Mouse (Mus musculus): ENCODE data around the gene Nqo1. TPM values are rescaled to one million over a fixed set of nuclear protein-coding genes. Genes with fewer than 3 reads are reported as not detected.
A peak's percentile ranks its signal among the peaks of the same experiment; 100 is the strongest.

Nqo1 gene
- polyA plus RNA-seq, 1 experiment from 2014 or later: 3.9 TPM

DNA sequence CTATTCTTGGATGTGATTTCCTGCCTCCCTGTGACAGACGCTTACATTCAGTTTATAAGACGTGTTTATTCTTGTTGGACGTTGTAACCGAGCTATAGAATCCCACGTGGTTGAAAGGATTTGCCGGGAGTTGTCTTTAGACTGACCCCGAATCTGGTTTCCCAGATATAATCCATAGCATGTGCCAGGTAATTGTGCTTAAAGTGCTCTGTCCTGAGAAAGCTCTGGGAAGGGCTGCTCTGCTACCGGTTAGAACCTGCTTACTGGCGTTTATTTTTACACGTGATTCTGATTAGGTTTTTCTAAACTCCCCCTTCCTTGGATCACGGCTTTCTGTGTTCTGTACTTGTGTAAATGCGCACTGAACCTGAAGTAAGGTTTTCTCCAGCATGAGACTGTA lies 5.3 kb downstream of the Nqo1 start:
- H3K9me3 ChIP-seq: no peaks in the 10 kb centered on the region
- H3K27ac ChIP-seq (replicated peaks): no peak overlapping the region
- H3K4me2 ChIP-seq: no peak overlapping the region
- H3K36me3 ChIP-seq: no peaks in the 10 kb centered on the region
- ATAC-seq (ENCODE audit: low read depth): no peak
- no peak overlapping the region for H3K9ac ChIP-seq
- peaks cover 4% of the 10 kb centered on the region; the same call in 1 of the 2 replicates for H3K4me1 ChIP-seq (replicated peaks)
- WGBS: 68% methylated on average over 12 of the region's 12 CpGs
- H3K27me3 ChIP-seq: no peaks in the 10 kb centered on the region
- H3K4me3 ChIP-seq: no peak overlapping the region

DNA sequence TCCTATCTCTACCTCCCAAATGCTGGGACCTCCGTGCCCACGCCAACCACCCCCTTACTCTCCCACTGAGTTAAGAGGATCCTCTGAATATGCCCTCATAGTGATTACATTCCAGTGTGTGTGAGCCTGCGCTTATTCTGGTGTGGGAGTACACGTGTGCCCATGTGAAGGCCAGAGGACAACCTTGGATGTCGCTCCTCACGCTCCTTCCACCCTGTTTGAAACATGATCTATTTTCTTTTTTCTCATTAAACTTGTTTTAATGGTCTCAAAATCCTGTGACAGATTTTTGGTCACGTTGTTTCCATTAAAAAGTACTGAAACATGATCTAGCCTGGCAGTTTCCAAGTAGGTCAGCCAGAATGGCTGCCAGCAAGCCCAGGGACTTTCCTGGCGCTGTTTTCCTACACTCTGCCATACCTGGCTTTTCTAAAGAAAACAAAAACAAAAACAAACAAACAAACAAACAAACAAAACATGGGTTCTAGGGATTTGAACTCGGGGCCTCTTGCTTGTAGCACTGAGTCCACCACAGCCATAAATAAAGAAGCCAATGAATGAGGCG lies 6.8 kb downstream of the Nqo1 start:
- Histone ChIP-seq H3K4me1 (replicated peaks) (no peaks in the 10 kb centered on the region), H3K27me3 (no peaks in the 10 kb centered on the region), H3K9me3 (no peaks in the 10 kb centered on the region), H3K4me3 (no peak overlapping the region), H3K27ac (replicated peaks) (no peak overlapping the region), H3K4me2 (no peak overlapping the region), H3K9ac (no peak overlapping the region), H3K36me3 (no peaks in the 10 kb centered on the region)
- WGBS: 92% methylated on average over 10 of the region's 10 CpGs
- no peak for ATAC-seq (ENCODE audit: low read depth)

DNA sequence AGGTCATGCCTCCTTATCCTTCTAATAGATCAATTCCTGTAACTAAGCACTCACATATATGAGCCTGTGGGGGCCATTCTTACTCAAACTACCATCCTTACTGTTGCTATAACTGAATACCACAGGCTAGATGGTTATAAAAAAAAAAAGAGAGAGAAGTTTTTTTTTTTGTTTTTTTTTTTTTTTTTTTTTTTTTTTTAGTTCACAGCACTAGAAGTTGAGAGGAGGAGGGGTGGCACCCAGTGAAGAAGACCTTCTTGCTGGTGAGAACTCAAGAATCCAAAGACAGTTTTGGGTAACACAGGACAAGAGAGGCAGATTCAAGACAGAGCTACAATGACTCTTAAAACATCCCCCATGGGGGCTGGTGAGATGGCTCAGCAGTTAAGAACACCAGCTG lies 7.6 kb downstream of the Nqo1 start:
- no peaks in the 10 kb centered on the region for H3K27me3 ChIP-seq
- no peak overlapping the region for H3K9ac ChIP-seq
- no peak overlapping the region for H3K4me3 ChIP-seq
- ATAC-seq (ENCODE audit: low read depth): no peak
- no peaks in the 10 kb centered on the region for H3K9me3 ChIP-seq
- no peaks in the 10 kb centered on the region for H3K36me3 ChIP-seq
- H3K4me2 ChIP-seq: no peak overlapping the region
- H3K27ac ChIP-seq (replicated peaks): no peak overlapping the region
- H3K4me1 ChIP-seq (replicated peaks): no peaks in the 10 kb centered on the region

DNA sequence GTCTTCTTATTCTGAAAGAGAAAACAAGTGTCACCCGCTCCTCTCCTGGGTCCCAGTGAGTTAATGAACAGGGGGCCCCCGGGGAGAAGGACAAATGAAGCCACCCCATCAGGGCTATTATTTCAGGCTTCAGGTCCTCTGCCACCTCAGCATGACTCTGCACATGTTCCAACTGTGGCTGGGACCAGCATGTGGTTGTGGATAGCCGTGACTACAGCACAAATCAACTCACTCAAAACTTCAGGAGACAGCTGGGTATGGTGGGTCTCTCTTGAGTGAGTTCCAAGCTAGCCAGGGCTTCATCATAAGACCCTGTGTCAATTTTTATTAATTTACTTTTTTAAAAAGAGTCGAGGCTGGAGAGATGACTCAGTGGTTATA lies 11.9 kb downstream of the Nqo1 start:
- Histone ChIP-seq H3K4me2 (no peak overlapping the region), H3K4me3 (no peak overlapping the region), H3K9me3 (no peaks in the 10 kb centered on the region), H3K27me3 (no peaks in the 10 kb centered on the region), H3K27ac (replicated peaks) (no peak overlapping the region), H3K4me1 (replicated peaks) (0 out of 2 replicates have a peak, but pooled peaks cover 14% of the 10 kb centered on the region), H3K9ac (no peak overlapping the region), H3K36me3 (no peaks in the 10 kb centered on the region)
- no peak for ATAC-seq (ENCODE audit: low read depth)
- WGBS: 60% methylated on average over 4 of the region's 4 CpGs

DNA sequence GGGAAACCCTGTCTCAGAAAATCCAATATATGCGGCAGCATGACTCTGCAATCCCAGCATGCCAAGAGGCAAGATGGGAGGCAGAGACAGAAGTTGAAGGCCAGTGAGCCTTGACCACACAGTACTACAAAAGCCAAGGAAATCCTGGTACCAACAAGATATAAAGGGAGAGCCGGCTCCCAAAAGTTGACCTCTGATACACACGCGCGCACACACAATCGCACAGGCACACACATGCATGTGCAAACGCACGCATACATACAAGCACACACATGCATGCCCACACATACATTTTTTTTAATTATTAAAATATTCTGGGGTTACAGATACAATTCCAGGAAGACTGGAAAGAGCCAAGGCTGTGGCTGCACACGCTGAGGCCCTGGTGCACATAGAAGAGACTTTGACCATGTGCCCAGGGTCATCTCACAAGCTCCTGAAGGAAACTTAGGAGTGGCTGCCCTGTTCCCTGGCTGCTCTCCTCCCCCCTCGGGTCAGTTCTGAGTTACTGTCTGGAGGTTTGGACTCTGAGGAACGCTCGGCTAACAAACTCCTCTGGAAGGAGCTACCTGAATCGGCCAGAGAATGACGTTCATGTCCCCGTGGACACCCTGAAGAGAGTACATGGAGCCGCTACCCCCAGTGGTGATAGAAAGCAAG lies 12.4 kb downstream of the Nqo1 start:
- no peak for ATAC-seq (ENCODE audit: low read depth)
- Histone ChIP-seq H3K4me2 (no peak overlapping the region), H3K4me1 (replicated peaks) (0 out of 2 replicates have a peak, but pooled peaks cover 14% of the 10 kb centered on the region), H3K4me3 (no peak overlapping the region), H3K27ac (replicated peaks) (no peak overlapping the region), H3K9ac (no peak overlapping the region), H3K36me3 (no peaks in the 10 kb centered on the region), H3K9me3 (no peaks in the 10 kb centered on the region), H3K27me3 (no peaks in the 10 kb centered on the region)
- WGBS: 93% methylated on average over 16 of the region's 16 CpGs

DNA sequence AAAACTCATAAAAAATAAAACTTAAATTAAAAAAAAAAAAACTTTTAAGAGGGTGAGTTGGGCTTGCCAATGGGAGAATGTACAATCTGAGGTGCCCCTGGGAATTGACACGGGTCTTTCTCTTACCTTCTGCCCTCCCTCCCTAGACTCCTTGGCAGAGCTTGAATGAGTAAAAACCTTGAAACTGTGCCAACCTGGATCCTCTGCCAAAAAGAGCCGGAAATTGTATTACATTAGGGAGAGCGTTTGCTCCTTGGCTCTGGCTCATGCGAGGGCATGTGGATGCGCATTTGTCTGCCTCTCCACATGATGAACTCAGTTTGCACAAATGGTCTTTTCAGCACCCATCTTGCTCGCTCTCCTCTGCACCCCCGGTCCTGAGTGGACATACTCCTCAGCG lies 13.4 kb downstream of the Nqo1 start:
- no peaks in the 10 kb centered on the region for H3K36me3 ChIP-seq
- H3K4me3 ChIP-seq: no peak overlapping the region
- peak; percentile 40; the same call in 1 of the 2 replicates for ATAC-seq (ENCODE audit: low read depth)
- 0 out of 2 replicates have a peak, but pooled peaks cover 14% of the 10 kb centered on the region for H3K4me1 ChIP-seq (replicated peaks)
- no peaks in the 10 kb centered on the region for H3K27me3 ChIP-seq
- H3K4me2 ChIP-seq: no peak overlapping the region
- H3K9me3 ChIP-seq: no peaks in the 10 kb centered on the region
- no peak overlapping the region for H3K9ac ChIP-seq
- WGBS: 62% methylated on average over 8 of the region's 8 CpGs
- H3K27ac ChIP-seq (replicated peaks): no peak overlapping the region

DNA sequence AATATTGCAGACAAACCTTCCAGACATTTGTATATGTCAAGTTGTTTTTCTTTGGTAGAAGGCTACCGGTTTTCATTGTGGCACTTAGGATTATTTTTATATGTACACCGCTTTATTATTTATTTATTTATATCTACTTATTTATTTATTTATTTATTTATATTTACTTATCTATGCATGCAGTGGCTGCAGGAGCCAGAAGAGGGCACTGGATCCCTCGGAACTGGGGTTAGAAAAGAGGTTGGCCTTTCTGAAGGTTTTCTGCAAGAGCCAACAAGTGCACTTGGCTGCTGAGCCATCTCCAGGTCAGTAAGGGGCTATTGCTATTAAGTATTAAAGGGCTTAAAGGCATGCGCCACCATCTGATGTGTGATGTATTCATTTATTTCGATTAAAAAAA lies 15.1 kb downstream of the Nqo1 start:
- Histone ChIP-seq H3K4me2 (no peak overlapping the region), H3K9me3 (no peaks in the 10 kb centered on the region), H3K4me1 (replicated peaks) (0 out of 2 replicates have a peak, but pooled peaks cover 14% of the 10 kb centered on the region), H3K36me3 (no peaks in the 10 kb centered on the region), H3K27ac (replicated peaks) (no peak overlapping the region), H3K9ac (no peak overlapping the region), H3K4me3 (no peak overlapping the region), H3K27me3 (no peaks in the 10 kb centered on the region)
- 71% methylated on average over 5 of the region's 5 CpGs for WGBS
- no peak for ATAC-seq (ENCODE audit: low read depth)

DNA sequence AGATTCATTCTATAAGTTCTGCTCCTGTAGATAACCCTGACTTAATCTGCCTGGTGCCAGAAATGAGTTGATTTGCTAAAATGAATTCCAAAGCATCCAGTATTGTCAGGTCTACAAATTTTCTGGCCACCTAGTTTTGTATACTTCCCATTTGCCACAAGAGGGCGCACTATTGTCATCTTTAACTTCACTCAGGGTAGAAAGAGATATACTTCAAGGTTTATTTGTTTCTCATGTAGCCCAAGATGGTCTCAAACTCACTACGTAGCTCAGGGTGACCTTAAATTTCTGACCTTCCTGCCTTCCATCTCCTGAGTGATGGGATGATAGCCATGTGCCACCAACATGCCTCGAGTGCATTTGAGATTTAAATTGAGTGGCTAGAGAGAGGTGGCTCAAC lies 16.4 kb downstream of the Nqo1 start:
- H3K4me1 ChIP-seq (replicated peaks): 0 out of 2 replicates have a peak, but pooled peaks cover 14% of the 10 kb centered on the region
- no peaks in the 10 kb centered on the region for H3K27me3 ChIP-seq
- H3K9me3 ChIP-seq: no peaks in the 10 kb centered on the region
- 32% methylated on average over 3 of the region's 3 CpGs for WGBS
- no peak for ATAC-seq (ENCODE audit: low read depth)
- no peak overlapping the region for H3K4me2 ChIP-seq
- no peaks in the 10 kb centered on the region for H3K36me3 ChIP-seq
- no peak overlapping the region for H3K4me3 ChIP-seq
- no peak overlapping the region for H3K9ac ChIP-seq
- H3K27ac ChIP-seq (replicated peaks): no peak overlapping the region

DNA sequence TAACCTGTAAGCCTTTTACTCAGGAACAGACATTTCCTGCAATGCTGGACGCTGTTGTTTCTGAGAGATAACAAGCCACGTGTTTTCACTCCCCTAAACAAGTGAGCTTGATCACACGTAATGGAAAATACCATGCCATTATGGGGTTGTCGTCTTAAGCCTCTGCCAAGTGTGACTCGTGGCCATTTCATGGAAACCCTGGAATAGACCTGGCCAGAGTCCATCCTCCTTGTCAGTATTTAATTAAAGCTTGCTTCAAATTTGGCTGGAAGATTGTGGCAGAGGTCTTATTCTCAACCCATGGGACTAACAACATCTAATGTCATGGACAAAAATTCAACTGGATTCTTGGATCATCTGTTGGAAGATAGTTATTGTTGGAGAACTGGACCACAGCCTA lies 16.8 kb downstream of the Nqo1 start:
- H3K4me2 ChIP-seq: no peak overlapping the region
- no peak overlapping the region for H3K9ac ChIP-seq
- no peaks in the 10 kb centered on the region for H3K27me3 ChIP-seq
- no peak for ATAC-seq (ENCODE audit: low read depth)
- H3K36me3 ChIP-seq: no peaks in the 10 kb centered on the region
- H3K27ac ChIP-seq (replicated peaks): no peak overlapping the region
- H3K4me3 ChIP-seq: no peak overlapping the region
- WGBS: 64% methylated on average over 5 of the region's 5 CpGs
- 0 out of 2 replicates have a peak, but pooled peaks cover 14% of the 10 kb centered on the region for H3K4me1 ChIP-seq (replicated peaks)
- no peaks in the 10 kb centered on the region for H3K9me3 ChIP-seq

DNA sequence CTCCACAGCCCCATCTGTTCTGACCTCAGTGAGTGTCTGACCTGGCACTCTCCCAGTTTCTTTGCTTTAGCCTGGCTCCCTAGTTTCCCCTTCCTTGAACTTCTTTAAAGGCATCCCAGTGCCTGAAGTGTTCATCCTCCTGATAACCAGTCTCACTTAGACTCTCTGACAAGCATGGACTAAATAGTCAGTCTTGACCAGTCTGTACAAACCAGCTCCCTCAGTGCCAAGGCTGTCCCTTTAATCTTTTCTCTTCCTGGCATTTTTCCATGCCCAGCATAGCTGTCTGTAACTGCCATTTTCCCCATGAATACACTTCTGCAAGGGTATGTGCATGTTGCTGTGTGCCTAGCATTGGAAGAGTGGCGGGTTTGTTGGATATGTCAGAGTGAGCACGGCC lies 17.9 kb downstream of the Nqo1 start:
- no peak overlapping the region for H3K4me2 ChIP-seq
- H3K27me3 ChIP-seq: no peaks in the 10 kb centered on the region
- ATAC-seq (ENCODE audit: low read depth): no peak
- no peak overlapping the region for H3K9ac ChIP-seq
- H3K9me3 ChIP-seq: no peaks in the 10 kb centered on the region
- no peak overlapping the region for H3K4me3 ChIP-seq
- H3K36me3 ChIP-seq: peaks cover 10% of the 10 kb centered on the region
- 0 out of 2 replicates have a peak, but pooled peaks cover 12% of the 10 kb centered on the region for H3K4me1 ChIP-seq (replicated peaks)
- H3K27ac ChIP-seq (replicated peaks): no peak overlapping the region
- WGBS: 86% methylated on average over 2 of the region's 2 CpGs

DNA sequence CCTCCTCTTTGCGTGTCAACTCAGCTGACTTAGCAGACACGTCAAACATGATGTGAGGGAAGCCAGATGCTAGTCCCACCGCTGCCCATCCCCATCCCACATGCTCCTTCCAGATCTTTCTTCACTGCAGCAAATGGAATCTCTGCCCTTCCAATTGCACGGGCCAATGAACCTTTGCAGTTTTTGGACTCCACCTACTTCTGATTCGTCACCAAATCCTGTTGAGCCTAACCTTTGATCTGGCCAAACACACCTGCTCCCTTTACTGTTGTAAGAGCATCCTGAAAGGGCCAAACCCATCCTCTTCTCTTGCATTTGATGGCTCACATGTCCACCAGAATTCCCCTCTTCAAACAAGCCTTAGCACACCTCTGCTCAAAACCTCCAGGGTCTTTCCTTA lies 18.4 kb downstream of the Nqo1 start:
- no peak overlapping the region for H3K4me2 ChIP-seq
- 0 out of 2 replicates have a peak, but pooled peaks cover 9% of the 10 kb centered on the region for H3K4me1 ChIP-seq (replicated peaks)
- 72% methylated on average over 5 of the region's 5 CpGs for WGBS
- H3K9ac ChIP-seq: no peak overlapping the region
- peaks cover 13% of the 10 kb centered on the region for H3K36me3 ChIP-seq
- no peak overlapping the region for H3K27ac ChIP-seq (replicated peaks)
- no peak for ATAC-seq (ENCODE audit: low read depth)
- no peaks in the 10 kb centered on the region for H3K9me3 ChIP-seq
- no peaks in the 10 kb centered on the region for H3K27me3 ChIP-seq
- no peak overlapping the region for H3K4me3 ChIP-seq

DNA sequence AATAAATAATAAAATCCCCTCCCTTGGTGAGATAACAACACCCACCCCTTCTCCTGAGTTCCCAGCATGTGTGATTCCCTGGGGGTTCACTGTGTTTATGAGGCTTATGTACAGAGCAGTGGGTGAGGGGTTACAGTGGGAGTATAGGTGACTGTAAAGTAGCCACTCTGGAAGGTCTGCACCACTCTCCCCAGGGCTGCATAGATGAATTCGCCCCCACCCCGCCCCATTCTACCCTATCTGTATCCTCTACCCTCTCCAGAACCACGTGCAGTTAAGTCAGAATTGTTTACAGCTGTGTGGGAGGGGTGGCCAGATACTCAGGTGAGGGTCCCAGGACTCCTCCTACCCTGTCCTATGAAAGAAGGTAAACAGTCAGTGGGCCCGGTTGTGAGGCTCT lies 20.1 kb downstream of the Nqo1 start:
- H3K27me3 ChIP-seq: no peaks in the 10 kb centered on the region
- H3K36me3 ChIP-seq: peaks cover 26% of the 10 kb centered on the region
- no peak overlapping the region for H3K4me3 ChIP-seq
- 67% methylated on average over 4 of the region's 4 CpGs for WGBS
- H3K9ac ChIP-seq: no peak overlapping the region
- no peaks in the 10 kb centered on the region for H3K9me3 ChIP-seq
- H3K4me2 ChIP-seq: no peak overlapping the region
- no peak overlapping the region for H3K27ac ChIP-seq (replicated peaks)
- H3K4me1 ChIP-seq (replicated peaks): no peaks in the 10 kb centered on the region
- no peak for ATAC-seq (ENCODE audit: low read depth)

DNA sequence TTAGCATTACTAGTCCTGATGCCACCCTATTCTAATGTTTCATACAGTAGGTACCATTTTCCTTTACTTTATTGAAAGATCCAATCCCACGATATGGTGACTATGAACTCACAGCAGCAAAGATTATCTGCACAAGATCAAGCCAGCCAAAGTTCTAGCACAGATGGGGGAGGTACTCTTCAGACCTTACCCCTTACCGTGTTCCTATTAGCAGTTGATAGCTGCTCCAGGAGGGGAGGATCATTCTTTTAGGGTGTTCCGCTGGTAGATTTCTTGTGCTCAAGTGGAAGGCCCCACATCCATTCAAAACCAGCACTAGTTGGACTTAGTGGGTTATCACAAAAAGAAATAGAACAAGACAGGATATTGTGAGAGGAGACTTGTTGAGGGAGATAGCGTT lies 21.3 kb downstream of the Nqo1 start:
- no peak overlapping the region for H3K4me3 ChIP-seq
- no peak for ATAC-seq (ENCODE audit: low read depth)
- H3K27me3 ChIP-seq: no peaks in the 10 kb centered on the region
- no peak overlapping the region for H3K9ac ChIP-seq
- H3K4me2 ChIP-seq: no peak overlapping the region
- no peaks in the 10 kb centered on the region for H3K4me1 ChIP-seq (replicated peaks)
- no peak overlapping the region for H3K27ac ChIP-seq (replicated peaks)
- peaks cover 28% of the 10 kb centered on the region for H3K36me3 ChIP-seq
- 94% methylated on average over 4 of the region's 4 CpGs for WGBS
- H3K9me3 ChIP-seq: no peaks in the 10 kb centered on the region

Data from neural tube, embryonic 13.5 days (tissue).